In the genomic region with DNA sequence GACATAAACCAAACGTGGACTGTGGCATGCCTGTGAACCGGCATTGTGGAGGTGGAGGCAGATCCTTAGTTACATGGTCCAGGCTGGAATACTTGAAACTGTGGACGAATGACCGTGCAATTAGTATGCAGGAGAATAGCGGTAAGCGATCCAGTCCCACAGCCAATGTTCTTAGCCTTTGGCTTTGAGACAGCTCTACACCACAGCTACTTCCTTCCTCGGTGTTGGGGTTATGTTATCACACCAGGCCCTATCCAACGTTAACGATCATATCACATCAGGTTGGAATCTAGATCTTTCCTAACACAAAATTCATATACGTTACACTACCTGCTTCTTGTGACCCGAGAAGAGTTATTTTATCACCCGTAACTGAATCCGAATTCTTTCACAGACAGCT, we compare ENCODE assay signal across 8 mouse cellular contexts. TPM values are rescaled to one million over a fixed set of nuclear protein-coding genes. Genes with fewer than 3 reads are reported as not detected.
DNase-seq lines count a peak whose midpoint lies in the region; ATAC-seq and TF ChIP-seq lines count a peak whose summit lies in the region.

No protein-coding gene starts in this region.

- no peak for DNase-seq in heart, postnatal 36 days
- DNase-seq in midbrain, embryonic 10.5 days (ENCODE audit: low spot score) = no peak
- no peak for DNase-seq in ovary, postnatal 36 days (ENCODE audit: low spot score)
- DNase-seq in embryo, embryonic 9.5 days (ENCODE audit: extremely low spot score) = no peak
- no peak for DNase-seq in urinary bladder, postnatal 10 days (ENCODE audit: low spot score)

- WGBS in heart, embryonic 14.5 days = 60% methylated on average over 13 of the region's 13 CpGs
- 13% methylated on average over 13 of the region's 13 CpGs for WGBS in bone marrow, adult 2 months
- 77% methylated on average over 13 of the region's 13 CpGs for WGBS in hindbrain, embryonic 12.5 days
- 79% methylated on average over 13 of the region's 13 CpGs for WGBS in midbrain, embryonic 10.5 days

- H3K36me3 ChIP-seq in heart, embryonic 14.5 days (ENCODE audit: control insufficient read depth, insufficient read depth, low read length) = peaks cover 28% of the 10 kb centered on the region
- H3K36me3 ChIP-seq in hindbrain, embryonic 12.5 days = peaks cover 18% of the 10 kb centered on the region
- H3K36me3 ChIP-seq in midbrain, embryonic 10.5 days = peaks cover 28% of the 10 kb centered on the region

- peak overlapping the region; percentile 95 for H3K4me2 ChIP-seq in heart, embryonic 14.5 days (ENCODE audit: low read length)
- peak overlapping the region; percentile 89 for H3K4me2 ChIP-seq in hindbrain, embryonic 12.5 days (replicated peaks)

- H3K27me3 ChIP-seq in heart, embryonic 14.5 days (ENCODE audit: control insufficient read depth, insufficient read depth, low read length) = no peaks in the 10 kb centered on the region
- H3K27me3 ChIP-seq in hindbrain, embryonic 12.5 days = no peaks in the 10 kb centered on the region
- peaks cover 4% of the 10 kb centered on the region for H3K27me3 ChIP-seq in midbrain, embryonic 10.5 days (ENCODE audit: low read depth, poor library complexity, severe bottlenecking)

- intact Hi-C loops in heart, postnatal 36 days (cut with DNase I) = no loop called here

- peaks cover 4 to 15% of the 10 kb centered on the region in 2 experiments for H3K4me1 ChIP-seq in heart, embryonic 14.5 days (ENCODE audit: control insufficient read depth in 2 of 2, insufficient read depth in 2 of 2, low read length in 2 of 2)
- H3K4me1 ChIP-seq in bone marrow, adult 2 months (ENCODE audit: control insufficient read depth, insufficient read depth, low read length) = peaks cover 5% of the 10 kb centered on the region; the same call in 1 of the 2 replicates
- H3K4me1 ChIP-seq in hindbrain, embryonic 12.5 days = peaks cover 24% of the 10 kb centered on the region
- H3K4me1 ChIP-seq in midbrain, embryonic 10.5 days = peaks cover 29% of the 10 kb centered on the region

- peak overlapping the region; percentile 97 for H3K9ac ChIP-seq in heart, embryonic 14.5 days (ENCODE audit: low read length)
- H3K9ac ChIP-seq in hindbrain, embryonic 12.5 days = peak overlapping the region; percentile 95

- ATAC-seq in heart, embryonic 14.5 days (ENCODE audit: insufficient number of reproducible peaks, insufficient read depth, low FRiP score, low read depth) = no peak
- no peak for ATAC-seq in hindbrain, embryonic 12.5 days (ENCODE audit: low FRiP score)

- H3K9me3 ChIP-seq in heart, embryonic 14.5 days (ENCODE audit: control insufficient read depth, low read length) = no peaks in the 10 kb centered on the region
- no peaks in the 10 kb centered on the region for H3K9me3 ChIP-seq in hindbrain, embryonic 12.5 days (replicated peaks)
- H3K9me3 ChIP-seq in midbrain, embryonic 10.5 days (replicated peaks) = no peaks in the 10 kb centered on the region

- peak overlapping the region; percentile 89 to 95; a peak in 3 of 4 replicates for H3K4me3 ChIP-seq in heart, embryonic 14.5 days (ENCODE audit: control insufficient read depth in 1 of 2, insufficient read depth in 1 of 2, low read depth in 1 of 2, low read length in 2 of 2)
- peak overlapping the region; percentile 45 for H3K4me3 ChIP-seq in bone marrow, adult 2 months (replicated peaks; ENCODE audit: control insufficient read depth, low read depth, low read length)
- H3K4me3 ChIP-seq in hindbrain, embryonic 12.5 days = peak overlapping the region; percentile 91
- peak overlapping the region; percentile 92 for H3K4me3 ChIP-seq in midbrain, embryonic 10.5 days

- H3K27ac ChIP-seq in heart, embryonic 14.5 days (replicated peaks in 1 of 2; ENCODE audit: control insufficient read depth in 1 of 2, insufficient read depth in 1 of 2, low read depth in 2 of 2, low read length in 2 of 2) = no peak overlapping the region
- H3K27ac ChIP-seq in bone marrow, adult 2 months (ENCODE audit: control insufficient read depth, insufficient read depth, low read depth, low read length, poor library complexity) = no peak overlapping the region
- no peak overlapping the region for H3K27ac ChIP-seq in hindbrain, embryonic 12.5 days
- H3K27ac ChIP-seq in midbrain, embryonic 10.5 days (replicated peaks) = no peak overlapping the region

- no peak for TF ChIP-seq CTCF in bone marrow, adult 2 months (IDR thresholded peaks at IDR 0.05; ENCODE audit: control insufficient read depth, insufficient read depth, low read length)

- TF ChIP-seq POLR2A in bone marrow, adult 2 months (IDR thresholded peaks at IDR 0.05; ENCODE audit: borderline replicate concordance, control insufficient read depth, low read depth, low read length) = no peak

RNA-seq across cellular contexts. Expression of gene Wfdc3, which starts 0.7 kb away (rescaled TPM):
- polyA plus RNA-seq in heart, embryonic 14.5 days (2014; fragmentation: Nextera tagmentation; extraction: Ambion mirVana) = 0.51 and 0.65 TPM in 2 replicates
- not detected for total RNA-seq in heart, postnatal 36 days (2021)
- polyA plus RNA-seq in bone marrow, adult 2 months (2011; ENCODE audit: insufficient read depth, insufficient read length, low replicate concordance, missing spikeins) = 2.1 and 2.2 TPM in 2 replicates
- polyA plus RNA-seq in hindbrain, embryonic 12.5 days (2016; fragmentation: Nextera tagmentation; extraction: Ambion mirVana) = 1.0 and 1.2 TPM in 2 replicates
- polyA plus RNA-seq in midbrain, embryonic 10.5 days (2016; fragmentation: Nextera tagmentation; extraction: Ambion mirVana) = 0.94 and 1.2 TPM in 2 replicates

RNA-seq across cellular contexts. Expression of gene Dnttip1, which starts 0.8 kb away (rescaled TPM):
- polyA plus RNA-seq in heart, embryonic 14.5 days (2014; fragmentation: Nextera tagmentation; extraction: Ambion mirVana) = 51.1 and 53.8 TPM in 2 replicates
- total RNA-seq in heart, postnatal 36 days (2021) = 10 to 100 TPM; 22.8 to 29.3 TPM
- polyA plus RNA-seq in bone marrow, adult 2 months (2011; ENCODE audit: insufficient read depth, insufficient read length, low replicate concordance, missing spikeins) = 35.3 and 47.6 TPM in 2 replicates
- polyA plus RNA-seq in hindbrain, embryonic 12.5 days (2016; fragmentation: Nextera tagmentation; extraction: Ambion mirVana) = 85.3 and 89.7 TPM in 2 replicates
- 80.1 and 80.2 TPM in 2 replicates for polyA plus RNA-seq in midbrain, embryonic 10.5 days (2016; fragmentation: Nextera tagmentation; extraction: Ambion mirVana)

RNA-seq across cellular contexts. Expression of gene Ube2c, which starts 24.7 kb away (rescaled TPM):
- polyA plus RNA-seq in heart, embryonic 14.5 days (2014; fragmentation: Nextera tagmentation; extraction: Ambion mirVana) = 349 and 388 TPM in 2 replicates
- total RNA-seq in heart, postnatal 36 days (2021) = 1 to 10 TPM; 2.5 to 3.1 TPM
- 261 and 459 TPM in 2 replicates for polyA plus RNA-seq in bone marrow, adult 2 months (2011; ENCODE audit: insufficient read depth, insufficient read length, low replicate concordance, missing spikeins)
- 296 and 341 TPM in 2 replicates for polyA plus RNA-seq in hindbrain, embryonic 12.5 days (2016; fragmentation: Nextera tagmentation; extraction: Ambion mirVana)
- 575 and 639 TPM in 2 replicates for polyA plus RNA-seq in midbrain, embryonic 10.5 days (2016; fragmentation: Nextera tagmentation; extraction: Ambion mirVana)

RNA-seq across cellular contexts. Expression of gene Spint5, which starts 29.9 kb away (rescaled TPM):
- not detected in 2 replicates for polyA plus RNA-seq in heart, embryonic 14.5 days (2014; fragmentation: Nextera tagmentation; extraction: Ambion mirVana)
- not detected for total RNA-seq in heart, postnatal 36 days (2021)
- polyA plus RNA-seq in bone marrow, adult 2 months (2011; ENCODE audit: insufficient read depth, insufficient read length, low replicate concordance, missing spikeins) = not detected in 2 replicates
- polyA plus RNA-seq in hindbrain, embryonic 12.5 days (2016; fragmentation: Nextera tagmentation; extraction: Ambion mirVana) = not detected in 2 replicates
- not detected in 2 replicates for polyA plus RNA-seq in midbrain, embryonic 10.5 days (2016; fragmentation: Nextera tagmentation; extraction: Ambion mirVana)

RNA-seq across cellular contexts. Expression of gene Tnnc2, which starts 34.8 kb away (rescaled TPM):
- polyA plus RNA-seq in heart, embryonic 14.5 days (2014; fragmentation: Nextera tagmentation; extraction: Ambion mirVana) = 0.59 and 1.7 TPM in 2 replicates
- not detected for total RNA-seq in heart, postnatal 36 days (2021)
- 9.6 and 12.2 TPM in 2 replicates for polyA plus RNA-seq in bone marrow, adult 2 months (2011; ENCODE audit: insufficient read depth, insufficient read length, low replicate concordance, missing spikeins)
- 4.9 and 31.3 TPM in 2 replicates for polyA plus RNA-seq in hindbrain, embryonic 12.5 days (2016; fragmentation: Nextera tagmentation; extraction: Ambion mirVana)
- not detected in 2 replicates for polyA plus RNA-seq in midbrain, embryonic 10.5 days (2016; fragmentation: Nextera tagmentation; extraction: Ambion mirVana)
